Mouse (Mus musculus): ENCODE results near the gene Rspo1. TPM values are rescaled to one million over a fixed set of nuclear protein-coding genes. Genes with fewer than 3 reads are reported as not detected.
"Not testable (repeated sequence)": the region's sequence is repeated elsewhere in the genome, so short reads cannot be mapped to it uniquely, and the experiment has no call there.

Gene Rspo1
- 2.3 and 3.3 TPM in 2 replicates for total RNA-seq (2021)
- long read RNA-seq, partial matches to known transcripts = 1 of 4 reads
- long read RNA-seq, other reads (novel, unspliced or antisense) = 0 of 4 reads

DNA sequence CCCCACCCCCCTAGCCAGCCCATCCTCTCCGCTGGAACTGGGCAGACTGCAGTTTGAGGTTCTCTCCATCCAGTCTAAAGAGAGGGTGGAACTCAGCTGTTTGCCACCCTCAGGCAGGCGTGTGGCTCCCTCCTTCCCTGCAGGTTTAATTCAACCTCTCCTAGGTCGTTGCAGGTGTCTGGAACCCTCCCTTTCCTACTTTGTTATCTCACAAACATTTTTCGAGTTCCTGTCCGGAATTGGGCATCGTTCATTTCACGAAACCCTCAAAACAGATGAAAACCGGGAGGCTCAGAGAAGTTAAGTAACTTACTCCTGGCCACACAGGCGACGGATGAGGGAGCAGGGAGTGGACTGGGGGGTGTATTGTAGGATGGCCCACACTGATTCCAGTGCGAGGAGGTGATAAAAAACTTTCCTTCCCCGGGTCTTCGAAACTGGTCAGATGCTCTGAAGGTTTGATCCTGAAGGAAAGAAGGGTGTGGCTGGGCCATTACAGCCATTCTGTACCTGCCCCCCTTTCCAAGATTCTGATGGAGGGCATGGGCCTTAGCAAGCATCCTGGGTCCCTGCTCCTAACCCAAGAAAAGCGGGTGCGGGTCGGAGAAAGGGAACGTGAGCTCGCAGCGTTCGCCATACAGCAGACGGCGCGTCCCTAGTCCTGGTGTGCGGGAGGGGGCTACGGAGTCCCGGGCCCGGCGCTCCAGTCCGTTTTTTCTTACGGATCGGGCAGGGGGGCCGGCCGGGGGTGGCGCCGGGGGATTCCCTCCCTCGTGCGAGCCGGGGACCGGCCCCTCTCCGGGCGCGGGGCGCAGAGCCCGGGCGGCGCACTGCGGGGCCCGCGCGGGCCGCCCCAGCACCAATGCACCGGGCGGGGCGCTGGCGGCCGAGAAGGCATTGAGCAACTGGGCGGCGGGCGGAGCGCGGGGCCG lies at the start of gene Rspo1:
Rspo1 (plus strand) TSS at position 760 of the 932 bp plus-strand sequence.
- DNase-seq = peak; percentile 26

DNA sequence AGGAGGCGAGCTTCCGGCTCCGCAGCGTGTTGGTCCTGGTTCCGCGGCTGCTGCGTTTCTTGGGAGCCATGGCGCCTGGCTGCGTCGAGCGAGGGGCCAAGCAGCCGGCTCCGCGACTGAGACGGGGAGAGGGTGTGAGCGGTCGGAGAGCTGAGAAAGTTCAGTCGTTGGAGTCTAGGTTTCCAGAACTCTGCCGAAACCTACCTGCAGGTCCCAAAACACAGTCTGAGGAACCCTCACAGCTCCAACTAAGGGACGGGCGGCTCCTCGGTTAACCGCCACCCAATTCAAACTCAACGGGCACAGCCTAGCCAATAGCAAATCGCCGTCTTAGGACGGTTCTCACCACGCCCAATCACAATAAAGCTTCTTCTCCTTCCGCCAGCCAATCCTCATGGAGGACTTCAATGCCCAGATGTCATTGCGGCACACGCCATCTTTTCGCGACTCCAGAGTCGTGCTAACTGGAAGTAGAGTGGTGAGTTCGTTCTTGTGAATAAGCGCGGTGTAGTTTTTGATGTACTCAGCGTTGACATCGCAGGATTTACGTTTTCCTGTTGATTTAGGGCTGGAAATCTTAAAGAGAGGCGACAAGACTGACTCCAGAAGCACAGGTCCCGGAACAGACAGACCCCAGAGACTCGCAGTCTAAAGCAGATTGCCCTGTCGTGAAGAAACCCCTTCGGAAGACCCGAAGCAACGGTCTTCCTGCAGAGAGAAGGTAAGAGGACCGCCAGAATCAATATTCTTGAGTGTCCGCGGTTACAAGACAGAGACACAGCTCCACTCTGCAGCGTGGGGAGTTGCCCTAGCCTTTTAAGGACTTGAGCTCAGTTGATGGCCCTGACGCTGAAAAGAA lies 49.4 kb upstream of the Rspo1 start, which contains the start of gene 9930104L06Rik:
9930104L06Rik (plus strand) TSS at position 436 of the 859 bp plus-strand sequence.
- DNase-seq = peak; percentile 89

DNA sequence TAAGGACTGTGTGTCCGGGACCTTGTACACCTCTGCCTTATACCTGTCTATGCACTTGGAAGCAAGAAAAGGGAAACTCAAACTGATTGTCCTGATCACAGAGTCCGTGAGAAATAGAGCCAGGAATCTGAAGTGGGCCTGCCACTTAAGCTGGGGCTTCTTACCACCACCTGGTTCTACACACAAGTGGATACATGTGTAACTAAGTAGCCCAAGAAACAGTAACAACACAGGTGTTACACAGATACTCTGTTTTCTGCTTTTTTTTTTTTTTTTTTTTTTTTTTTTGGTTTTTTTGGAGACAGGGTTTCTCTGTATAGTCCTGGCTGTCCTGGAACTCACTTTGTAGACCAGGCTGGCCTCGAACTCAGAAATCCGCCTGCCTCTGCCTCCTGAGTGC lies 47.0 kb upstream of the Rspo1 start, which contains the start of gene Cdca8:
Cdca8 (minus strand) TSS at position 101 of the 400 bp plus-strand sequence.
- not testable (repeated sequence) for DNase-seq

DNA sequence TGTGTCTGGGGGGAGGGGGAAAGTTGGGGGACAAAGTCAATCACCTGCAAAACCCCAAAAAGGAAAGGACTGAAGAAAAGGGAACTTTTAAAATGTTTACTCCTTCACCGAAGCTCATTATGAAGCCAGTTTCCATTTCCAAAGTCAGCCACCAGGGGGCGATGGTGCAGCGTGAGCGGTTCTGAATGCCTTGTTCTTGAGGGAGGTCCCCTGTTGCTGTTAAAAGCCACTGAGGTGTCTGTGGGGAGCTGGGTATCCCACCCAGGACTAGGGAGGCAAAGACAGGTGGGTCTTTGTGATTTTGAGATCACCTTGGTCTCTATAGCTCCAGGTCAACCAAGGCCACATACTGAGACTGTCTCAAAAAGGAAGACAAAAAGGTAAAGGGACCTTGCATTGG lies 43.2 kb upstream of the Rspo1 start:
- peak; percentile 79 for DNase-seq

DNA sequence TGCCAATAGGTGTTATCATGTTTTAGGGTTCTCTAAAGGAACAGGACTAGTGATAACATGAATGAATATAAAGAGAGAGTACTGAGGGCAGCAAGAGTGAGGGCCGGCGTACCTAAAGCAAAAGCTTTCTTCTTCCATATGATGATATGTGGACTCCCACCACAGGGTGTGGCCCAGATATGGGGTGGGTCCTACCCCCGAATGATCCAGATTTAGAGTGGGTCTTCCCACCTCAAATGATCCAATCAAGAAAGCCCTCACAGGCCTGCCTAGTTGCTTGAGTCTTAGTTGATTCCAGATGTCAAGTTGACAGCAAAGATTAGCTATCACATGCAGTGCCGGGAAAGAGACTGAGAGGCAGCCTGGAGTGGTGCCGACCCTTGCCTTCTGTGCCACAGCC lies 42.4 kb upstream of the Rspo1 start:
- no peak for DNase-seq

DNA sequence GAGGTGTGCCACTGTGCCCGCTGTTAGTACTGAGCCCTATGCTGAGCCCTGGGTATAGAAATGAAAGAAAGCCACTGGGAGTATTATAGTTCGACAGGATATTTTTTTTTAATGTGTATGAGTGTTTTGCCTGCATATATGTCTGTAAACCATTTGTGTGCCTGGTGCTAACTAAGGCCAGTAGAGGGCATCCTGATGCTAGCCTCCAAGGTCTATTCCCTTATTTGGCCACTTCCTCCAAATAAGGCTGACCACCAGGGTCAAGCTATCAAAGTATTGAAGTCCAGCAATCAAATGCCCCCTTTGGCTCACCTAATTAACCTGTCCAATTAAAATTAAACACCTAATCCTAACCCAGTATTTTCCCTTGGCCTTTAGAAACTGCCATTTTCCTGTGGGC lies 41.3 kb upstream of the Rspo1 start:
- no peak for DNase-seq

DNA sequence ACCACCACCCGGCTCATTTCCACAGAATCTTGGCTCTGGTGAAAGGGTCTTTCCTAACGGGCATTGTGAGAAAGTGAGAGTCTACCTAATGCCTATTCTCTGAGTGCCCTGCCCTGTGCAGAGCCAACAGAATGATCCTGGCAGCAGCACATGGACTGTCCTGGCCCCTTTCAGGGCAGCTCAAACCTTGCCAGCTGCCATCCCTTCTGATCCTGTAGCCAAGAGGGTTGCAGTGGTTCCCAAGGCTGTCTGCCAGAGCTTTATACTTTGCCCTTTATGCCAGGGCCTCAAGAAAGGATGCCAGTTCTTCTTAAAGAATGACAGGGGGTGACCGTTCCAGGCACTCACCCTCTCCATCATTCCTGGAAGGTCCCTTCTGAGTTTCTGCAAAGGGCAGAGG lies 36.7 kb upstream of the Rspo1 start:
- DNase-seq = no peak

DNA sequence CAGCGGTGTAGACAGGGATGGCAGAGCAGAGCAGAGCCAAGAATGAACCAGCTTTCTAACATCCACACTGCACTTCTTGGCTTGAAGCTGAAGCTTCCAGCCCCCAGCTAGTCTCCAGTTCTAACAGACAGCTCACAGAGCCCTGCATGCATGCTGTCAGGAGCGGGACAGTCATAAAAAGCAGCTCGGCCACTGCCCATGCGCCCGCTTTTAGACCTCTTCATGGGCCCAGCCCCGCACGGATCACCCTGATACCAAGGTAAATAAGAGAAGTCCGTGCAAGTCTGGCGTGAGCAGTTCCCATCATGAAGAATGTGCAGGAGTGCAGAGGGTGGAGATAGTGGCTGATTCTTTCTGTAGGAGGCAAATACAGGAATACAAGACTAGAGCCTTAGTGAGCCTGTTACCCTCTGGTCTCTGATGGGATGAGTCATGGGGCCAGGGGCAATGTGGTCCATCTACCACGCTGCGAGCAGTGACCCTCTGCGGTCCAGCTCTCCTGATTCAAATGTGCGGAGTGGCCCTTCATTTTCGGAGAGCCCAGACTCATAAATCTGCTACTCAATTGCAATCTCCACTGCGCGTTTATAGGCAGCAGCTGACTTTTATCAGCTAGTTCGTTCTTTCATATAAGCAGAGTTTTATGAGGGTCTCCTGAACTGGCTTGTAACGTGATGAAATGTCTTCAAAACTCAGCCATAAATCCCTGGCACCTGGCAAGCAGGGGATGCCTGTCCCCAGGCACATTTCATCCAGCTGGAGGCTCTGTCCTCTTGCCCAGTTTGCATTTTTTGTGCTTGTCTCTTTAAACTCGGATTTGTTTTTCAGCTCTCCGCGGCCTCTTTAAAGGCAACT lies 35.8 kb upstream of the Rspo1 start:
- no peak for DNase-seq

DNA sequence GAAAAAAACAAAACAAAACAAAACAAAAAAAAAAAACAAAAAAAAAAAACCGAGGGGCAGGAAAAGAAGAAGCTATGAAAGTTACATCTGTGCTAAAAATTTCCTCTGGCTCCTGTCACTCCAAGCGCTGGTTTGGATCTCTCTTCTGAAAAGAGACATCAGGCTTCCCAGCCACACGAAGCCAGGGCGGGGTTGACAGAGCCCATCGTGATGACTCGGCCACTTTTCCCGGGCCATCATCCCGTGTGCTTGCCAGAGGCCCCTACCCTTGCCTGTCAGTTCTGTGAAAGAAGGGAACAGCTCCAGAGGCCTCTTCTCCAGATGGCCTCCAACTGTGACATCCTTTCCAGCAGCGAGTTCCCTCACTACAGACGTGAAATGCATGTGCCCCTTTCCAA lies 35.2 kb upstream of the Rspo1 start:
- no peak for DNase-seq

DNA sequence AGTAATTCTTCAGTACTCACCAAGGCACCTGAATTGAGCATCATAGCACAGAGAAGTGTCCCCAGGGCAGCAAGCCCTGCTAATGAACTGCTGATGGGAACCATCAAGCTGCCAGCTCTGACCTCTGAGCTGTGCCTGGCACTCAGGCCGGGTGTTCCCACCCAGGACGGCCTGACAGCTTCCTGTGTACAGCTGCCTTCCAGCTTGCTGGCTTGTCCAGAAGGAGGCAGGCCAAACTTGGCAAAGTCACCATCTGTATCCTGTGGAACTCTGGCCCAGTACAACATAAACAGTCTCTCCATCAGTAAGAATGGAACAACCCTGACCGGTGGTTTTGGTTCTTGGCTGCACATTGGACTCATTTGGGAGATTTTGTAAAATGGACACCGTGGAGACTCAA lies 32.7 kb upstream of the Rspo1 start:
- DNase-seq = no peak

DNA sequence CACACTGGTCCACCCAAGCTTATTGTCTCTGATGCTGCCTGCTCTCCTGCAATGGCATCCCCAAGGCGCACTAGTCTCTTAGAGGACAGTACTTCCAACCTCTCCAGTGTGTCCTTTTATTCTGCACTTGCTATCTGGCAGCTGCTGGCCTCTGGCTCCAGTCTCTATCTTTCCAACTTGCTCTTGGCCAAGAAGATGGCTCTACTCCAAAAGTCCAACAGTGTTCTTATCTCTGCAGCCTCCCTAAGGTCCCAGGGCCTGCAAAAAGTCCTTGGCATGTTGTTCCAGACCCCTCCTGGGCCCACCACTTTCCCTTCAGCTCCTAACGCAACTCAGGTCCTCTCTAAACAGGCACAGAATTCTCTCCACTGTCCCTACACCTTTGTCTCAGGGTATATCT lies 28.9 kb upstream of the Rspo1 start:
- DNase-seq = no peak

DNA sequence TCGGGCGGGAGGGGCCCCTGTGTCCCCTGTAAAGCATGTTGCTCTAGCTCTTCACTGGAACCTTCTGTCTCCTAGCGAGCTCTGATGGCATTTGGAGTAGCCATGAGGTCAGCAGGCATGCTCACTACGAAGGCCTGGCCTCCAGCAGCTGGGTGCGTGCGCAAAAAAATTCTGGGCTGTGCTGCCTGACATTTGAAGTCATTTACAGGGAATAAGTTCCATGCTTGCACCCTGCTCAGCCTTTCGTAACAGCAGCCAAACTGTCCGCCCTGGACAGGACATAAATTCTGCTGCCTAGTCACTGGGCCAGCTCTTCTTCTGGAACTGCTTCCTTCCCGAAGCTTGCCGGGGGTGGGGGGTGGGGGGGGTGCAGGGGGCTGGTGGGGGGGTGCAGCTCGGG lies 27.2 kb upstream of the Rspo1 start:
- DNase-seq = peak; percentile 64

DNA sequence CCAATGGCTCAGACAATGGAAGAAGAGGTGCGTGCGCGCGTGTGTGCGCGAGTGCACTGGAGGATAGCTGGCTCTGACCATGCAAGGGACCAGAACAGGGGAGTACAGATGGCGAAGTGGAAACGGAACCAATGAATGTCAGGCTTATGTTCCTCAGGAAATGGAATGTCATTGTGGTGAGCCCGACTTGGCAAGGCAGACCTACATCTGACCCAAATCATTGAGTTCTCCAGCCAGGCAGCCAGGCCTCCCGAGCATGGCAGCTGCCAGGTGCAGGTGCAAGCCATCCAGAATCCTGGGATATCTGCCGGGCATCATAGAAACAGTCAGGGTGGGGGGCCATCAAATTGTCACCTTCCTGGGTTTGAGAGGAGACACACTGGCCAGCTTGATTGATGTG lies 25.3 kb upstream of the Rspo1 start:
- DNase-seq = no peak

DNA sequence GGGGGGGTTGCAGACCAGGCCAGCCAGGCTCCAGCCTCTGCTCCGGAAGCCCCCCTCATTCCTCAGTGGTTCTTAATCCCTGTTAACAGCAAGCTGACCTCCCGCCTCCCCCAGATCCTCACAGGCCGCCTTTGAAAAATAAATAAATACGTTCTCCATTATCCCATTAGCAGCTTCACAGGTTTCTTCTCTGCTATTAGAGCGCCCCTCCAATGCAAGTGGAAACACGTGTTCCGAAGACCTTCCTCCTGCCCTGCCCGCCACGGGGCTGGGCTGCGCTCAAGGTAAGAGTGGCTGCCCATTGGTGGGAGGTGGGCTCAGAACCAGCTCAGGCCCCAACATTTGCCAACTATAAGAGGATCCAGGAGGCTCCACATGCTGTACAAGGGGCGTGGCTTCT lies 23.7 kb upstream of the Rspo1 start:
- no peak for DNase-seq

DNA sequence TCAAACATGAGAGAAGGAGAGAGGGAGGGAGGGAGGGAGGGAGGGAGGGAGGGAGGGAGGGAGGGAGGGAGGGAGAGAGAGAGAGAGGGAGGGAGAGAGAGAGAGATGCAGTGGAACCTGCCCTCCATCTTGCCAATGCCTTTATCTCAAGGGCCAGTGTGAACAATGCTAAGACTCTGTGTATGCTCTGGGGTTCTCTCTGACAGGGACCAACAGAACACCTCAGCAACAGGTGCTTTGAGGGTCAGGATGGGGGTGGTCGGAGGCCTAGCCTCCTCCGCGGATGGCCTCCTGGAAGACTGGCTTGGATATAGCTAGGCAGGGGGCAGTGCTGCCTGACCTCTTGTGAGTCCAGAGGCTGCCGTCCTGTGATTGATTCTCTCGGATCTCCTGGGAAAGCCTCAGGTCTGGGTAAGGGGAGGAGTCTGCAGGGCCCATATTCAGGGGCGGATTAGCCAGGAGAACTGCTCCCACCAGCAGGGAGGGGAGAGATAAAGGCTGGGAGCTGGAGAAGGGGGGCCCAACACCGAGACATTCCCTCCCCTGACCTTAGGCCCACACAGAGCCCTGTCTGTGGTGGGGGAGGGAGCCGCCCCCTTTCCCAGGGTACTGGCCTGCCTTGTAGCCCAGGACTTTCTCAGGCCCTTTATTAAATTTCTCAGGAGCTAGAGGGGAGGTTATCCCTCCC lies 21.2 kb upstream of the Rspo1 start:
- DNase-seq = no peak

DNA sequence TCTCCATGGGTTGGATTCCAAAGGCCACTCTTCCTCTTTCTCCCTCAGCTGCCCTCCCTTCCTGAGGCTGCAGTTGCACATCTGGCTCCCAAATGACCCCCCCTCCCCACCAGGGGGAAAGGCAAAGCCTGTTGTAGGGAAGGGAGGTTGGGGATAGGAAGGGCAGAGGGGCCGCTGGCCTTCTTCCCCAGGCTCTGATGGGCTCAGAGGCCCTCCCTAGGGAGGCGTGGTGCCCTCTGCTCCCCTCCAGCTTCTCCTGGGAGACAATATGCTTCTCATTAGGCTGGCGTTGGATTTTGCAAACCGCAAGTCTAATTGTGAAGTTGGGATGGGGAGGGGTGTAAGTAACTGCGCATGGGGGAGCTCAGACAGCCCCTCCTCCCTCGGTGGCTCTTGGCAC lies 17.5 kb upstream of the Rspo1 start:
- DNase-seq = no peak

DNA sequence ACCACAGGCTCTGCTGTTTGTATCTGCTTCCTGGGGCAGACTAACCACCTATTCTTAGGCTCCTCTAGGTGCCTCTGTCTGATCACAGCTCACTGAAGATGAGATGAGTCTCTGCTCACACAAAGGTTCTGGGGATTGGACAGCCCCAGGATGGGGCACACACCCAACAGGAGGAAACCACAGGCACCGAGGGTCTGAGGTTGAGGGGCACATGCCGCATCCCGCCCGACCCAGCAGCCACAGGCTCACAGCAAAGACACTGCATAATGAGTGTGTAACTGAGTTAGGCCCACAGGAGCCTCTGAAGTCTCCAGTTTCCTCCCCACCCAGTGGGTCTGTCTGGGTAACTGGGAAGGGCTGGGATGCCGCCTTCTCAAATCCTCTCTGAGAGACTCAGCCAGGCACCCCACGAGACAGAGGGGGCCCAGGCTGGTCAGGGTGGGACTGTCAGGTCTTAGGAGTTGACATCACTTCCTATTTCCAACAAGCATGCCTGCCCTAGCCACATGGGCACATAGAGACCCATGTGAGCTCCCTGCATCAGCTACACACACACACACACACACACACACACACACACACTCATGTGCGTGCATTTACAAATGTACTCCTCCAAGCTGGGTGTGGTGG lies 16.9 kb upstream of the Rspo1 start:
- no peak for DNase-seq

DNA sequence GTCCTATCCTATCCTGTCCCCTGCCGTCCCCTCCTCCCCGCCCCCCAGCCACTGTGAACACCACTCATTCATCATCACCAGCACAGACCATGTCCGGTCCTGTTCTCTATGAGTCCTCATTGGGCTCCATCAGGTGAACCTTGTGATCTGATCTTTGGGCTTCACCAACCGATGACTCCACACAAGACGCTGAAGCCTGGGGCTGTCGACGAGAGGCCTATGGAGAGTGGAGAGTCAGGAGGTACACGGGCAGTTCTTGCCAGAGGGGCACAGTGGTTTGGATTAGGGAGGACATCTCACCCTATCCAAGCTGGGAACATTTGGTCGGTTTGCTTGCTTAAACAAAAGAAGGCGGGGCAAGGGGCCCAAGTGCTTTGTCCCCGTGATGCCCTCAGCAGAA lies 16.0 kb upstream of the Rspo1 start:
- DNase-seq = no peak

DNA sequence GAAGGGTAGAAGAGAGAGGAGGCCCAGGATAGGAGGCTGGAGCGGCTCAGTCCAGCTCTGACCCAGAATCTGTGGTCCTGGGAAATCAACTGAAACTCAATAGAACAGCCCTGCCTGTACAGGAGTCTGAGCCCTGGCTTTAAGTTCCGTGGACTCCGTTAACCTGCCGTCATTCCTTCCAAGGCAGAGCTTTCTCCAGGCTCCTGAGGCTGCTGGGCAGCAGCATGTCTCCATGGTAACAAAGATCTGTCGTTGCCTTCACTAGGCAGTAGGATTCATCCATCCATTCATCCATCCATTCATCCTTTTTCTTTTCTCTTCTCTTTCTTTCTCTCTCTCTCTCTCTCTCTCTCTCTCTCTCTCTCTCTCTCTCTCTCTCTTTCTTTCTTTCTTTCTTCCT lies 15.6 kb upstream of the Rspo1 start:
- DNase-seq = no peak

DNA sequence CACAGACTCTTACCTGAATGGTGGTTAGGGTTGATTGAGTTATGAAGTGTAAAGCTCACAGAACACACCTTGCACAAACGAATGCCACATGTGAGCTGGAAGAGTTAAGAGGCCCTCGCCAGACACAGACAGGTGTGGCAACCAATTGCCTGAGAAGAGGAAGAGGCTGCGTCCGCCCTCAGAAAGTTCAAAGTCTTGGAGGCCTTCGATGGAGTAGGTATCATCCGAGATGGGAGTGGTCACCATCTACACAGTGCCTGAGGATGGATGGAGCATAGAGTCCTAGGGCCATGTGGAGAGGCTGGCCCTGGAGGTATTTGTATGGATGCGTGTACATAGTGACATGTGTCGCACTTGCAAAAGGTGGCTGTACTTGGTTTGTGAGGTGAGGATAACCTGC lies 15.1 kb upstream of the Rspo1 start:
- DNase-seq = no peak

DNA sequence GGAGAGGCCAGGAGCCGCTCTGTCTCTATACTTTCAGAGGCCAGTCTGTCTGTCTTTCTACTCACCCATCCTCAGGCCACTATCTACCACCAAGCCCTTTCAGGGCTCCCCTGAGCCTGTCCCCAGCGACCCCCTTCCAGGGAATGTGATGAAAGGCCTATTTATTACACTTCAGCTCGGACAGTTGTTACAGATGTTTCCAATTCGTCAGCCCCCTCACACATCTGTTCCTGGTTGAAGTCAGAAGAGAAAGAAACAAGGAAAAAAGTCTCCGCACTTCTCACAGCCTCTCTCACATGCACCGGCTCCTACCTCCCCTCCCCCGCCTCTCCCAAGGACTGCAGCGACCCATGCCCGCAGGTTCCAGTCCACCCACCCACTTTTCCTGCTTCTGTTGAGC lies 13.9 kb upstream of the Rspo1 start:
- no peak for DNase-seq
